Mouse (Mus musculus): ENCODE measurements at regions not wholly inside any gene's neighbourhood (a gene's known extent, or its start where the extent isn't known, plus 50 kb on each side); places are given as distances from the start of the nearest gene placed in this dataset.

- no peaks in the 10 kb centered on the region for H3K79me2 ChIP-seq (ENCODE audit: control insufficient read depth, insufficient read depth, low read length)
- 75% methylated on average over 7 of the region's 7 CpGs for WGBS
- H3K9ac ChIP-seq (ENCODE audit: low read depth, low read length) = no peak overlapping the region
- no peak for TF ChIP-seq CTCF (IDR thresholded peaks at IDR 0.05; ENCODE audit: low read depth, low read length)
- TF ChIP-seq POLR2A (IDR thresholded peaks at IDR 0.05; ENCODE audit: extremely low read depth, insufficient read depth, low read length) = no peak
- H3K36me3 ChIP-seq (ENCODE audit: control insufficient read depth, insufficient read depth, low read length) = no peaks in the 10 kb centered on the region
- no peaks in the 10 kb centered on the region for H3K4me1 ChIP-seq (ENCODE audit: control insufficient read depth, insufficient read depth, low read length)
- no peaks in the 10 kb centered on the region for H3K27me3 ChIP-seq (ENCODE audit: control insufficient read depth, insufficient read depth, low read length)
- H3K4me3 ChIP-seq (ENCODE audit: insufficient read depth, low read depth, low read length) = no peak overlapping the region
- no peak overlapping the region for H3K27ac ChIP-seq (replicated peaks; ENCODE audit: insufficient read depth, low read depth, low read length)
- no peak for DNase-seq (ENCODE audit: extremely low read depth, low read depth, low spot score)
These were observed 54.3 kb upstream of the Ddr1 start for GRCm38 (mm10) chr17:35758769-35759168.

- Histone ChIP-seq H3K36me3 (ENCODE audit: control insufficient read depth, insufficient read depth, low read length) (no peaks in the 10 kb centered on the region), H3K4me1 (ENCODE audit: control insufficient read depth, insufficient read depth, low read length) (no peaks in the 10 kb centered on the region), H3K9ac (ENCODE audit: low read depth, low read length) (no peak overlapping the region), H3K4me3 (ENCODE audit: insufficient read depth, low read depth, low read length) (no peak overlapping the region), H3K79me2 (ENCODE audit: control insufficient read depth, insufficient read depth, low read length) (no peaks in the 10 kb centered on the region), H3K27ac (replicated peaks; ENCODE audit: insufficient read depth, low read depth, low read length) (no peak overlapping the region), H3K27me3 (ENCODE audit: control insufficient read depth, insufficient read depth, low read length) (no peaks in the 10 kb centered on the region)
- WGBS = 61% methylated on average over 6 of the region's 6 CpGs
- TF ChIP-seq POLR2A (IDR thresholded peaks at IDR 0.05; ENCODE audit: extremely low read depth, insufficient read depth, low read length) (no peak), CTCF (IDR thresholded peaks at IDR 0.05; ENCODE audit: low read depth, low read length) (no peak)
- no peak for DNase-seq (ENCODE audit: extremely low read depth, low read depth, low spot score)
These were observed 55.3 kb upstream of the Ddr1 start for GRCm38 (mm10) chr17:35759740-35760139.

- Histone ChIP-seq H3K4me1 (ENCODE audit: control insufficient read depth, insufficient read depth, low read length) (no peaks in the 10 kb centered on the region), H3K27ac (replicated peaks; ENCODE audit: insufficient read depth, low read depth, low read length) (no peak overlapping the region), H3K79me2 (ENCODE audit: control insufficient read depth, insufficient read depth, low read length) (no peaks in the 10 kb centered on the region), H3K4me3 (ENCODE audit: insufficient read depth, low read depth, low read length) (no peak overlapping the region), H3K27me3 (ENCODE audit: control insufficient read depth, insufficient read depth, low read length) (no peaks in the 10 kb centered on the region), H3K36me3 (ENCODE audit: control insufficient read depth, insufficient read depth, low read length) (no peaks in the 10 kb centered on the region), H3K9ac (ENCODE audit: low read depth, low read length) (no peak overlapping the region)
- no peak for DNase-seq (ENCODE audit: extremely low read depth, low read depth, low spot score)
- TF ChIP-seq POLR2A (IDR thresholded peaks at IDR 0.05; ENCODE audit: extremely low read depth, insufficient read depth, low read length) (no peak), CTCF (IDR thresholded peaks at IDR 0.05; ENCODE audit: low read depth, low read length) (no peak)
- WGBS = 90% methylated on average over 9 of the region's 9 CpGs
These were observed 58.2 kb upstream of the Ddr1 start for GRCm38 (mm10) chr17:35762614-35763013.

GRCm38 (mm10) chr17:35763101-35763500 lies 58.4 kb upstream of the Ier3 start:
- H3K9ac ChIP-seq (ENCODE audit: low read depth, low read length) = no peak overlapping the region
- no peak overlapping the region for H3K27ac ChIP-seq (replicated peaks; ENCODE audit: insufficient read depth, low read depth, low read length)
- H3K79me2 ChIP-seq (ENCODE audit: control insufficient read depth, insufficient read depth, low read length) = no peaks in the 10 kb centered on the region
- DNase-seq (ENCODE audit: extremely low read depth, low read depth, low spot score) = no peak
- WGBS = 65% methylated on average over 5 of the region's 5 CpGs
- TF ChIP-seq POLR2A (IDR thresholded peaks at IDR 0.05; ENCODE audit: extremely low read depth, insufficient read depth, low read length) = no peak
- TF ChIP-seq CTCF (IDR thresholded peaks at IDR 0.05; ENCODE audit: low read depth, low read length) = no peak
- no peaks in the 10 kb centered on the region for H3K36me3 ChIP-seq (ENCODE audit: control insufficient read depth, insufficient read depth, low read length)
- H3K4me1 ChIP-seq (ENCODE audit: control insufficient read depth, insufficient read depth, low read length) = no peaks in the 10 kb centered on the region
- no peak overlapping the region for H3K4me3 ChIP-seq (ENCODE audit: insufficient read depth, low read depth, low read length)
- no peaks in the 10 kb centered on the region for H3K27me3 ChIP-seq (ENCODE audit: control insufficient read depth, insufficient read depth, low read length)

GRCm38 (mm10) chr17:35763866-35764265 lies 57.6 kb upstream of the Ier3 start:
- Histone ChIP-seq H3K36me3 (ENCODE audit: control insufficient read depth, insufficient read depth, low read length) (no peaks in the 10 kb centered on the region), H3K4me1 (ENCODE audit: control insufficient read depth, insufficient read depth, low read length) (no peaks in the 10 kb centered on the region), H3K9ac (ENCODE audit: low read depth, low read length) (no peak overlapping the region), H3K4me3 (ENCODE audit: insufficient read depth, low read depth, low read length) (no peak overlapping the region), H3K79me2 (ENCODE audit: control insufficient read depth, insufficient read depth, low read length) (no peaks in the 10 kb centered on the region), H3K27me3 (ENCODE audit: control insufficient read depth, insufficient read depth, low read length) (no peaks in the 10 kb centered on the region), H3K27ac (replicated peaks; ENCODE audit: insufficient read depth, low read depth, low read length) (no peak overlapping the region)
- DNase-seq (ENCODE audit: extremely low read depth, low read depth, low spot score) = no peak
- TF ChIP-seq POLR2A (IDR thresholded peaks at IDR 0.05; ENCODE audit: extremely low read depth, insufficient read depth, low read length) = no peak
- TF ChIP-seq CTCF (IDR thresholded peaks at IDR 0.05; ENCODE audit: low read depth, low read length) = peak; percentile 27; the same call in 1 of the 2 replicates
- 62% methylated on average over 6 of the region's 6 CpGs for WGBS

GRCm38 (mm10) chr17:35766406-35766805 lies 55.1 kb upstream of the Ier3 start:
- 85% methylated on average over 9 of the region's 9 CpGs for WGBS
- no peaks in the 10 kb centered on the region for H3K4me1 ChIP-seq (ENCODE audit: control insufficient read depth, insufficient read depth, low read length)

More at GRCm38 (mm10) chr17:35766406-35766805, 55.1 kb upstream of the Ier3 start:
- H3K79me2 ChIP-seq (ENCODE audit: control insufficient read depth, insufficient read depth, low read length) = no peaks in the 10 kb centered on the region
- no peak overlapping the region for H3K27ac ChIP-seq (replicated peaks; ENCODE audit: insufficient read depth, low read depth, low read length)
- no peak overlapping the region for H3K9ac ChIP-seq (ENCODE audit: low read depth, low read length)
- H3K36me3 ChIP-seq (ENCODE audit: control insufficient read depth, insufficient read depth, low read length) = no peaks in the 10 kb centered on the region
- H3K4me3 ChIP-seq (ENCODE audit: insufficient read depth, low read depth, low read length) = no peak overlapping the region
- H3K27me3 ChIP-seq (ENCODE audit: control insufficient read depth, insufficient read depth, low read length) = no peaks in the 10 kb centered on the region
- TF ChIP-seq CTCF (IDR thresholded peaks at IDR 0.05; ENCODE audit: low read depth, low read length) (no peak), POLR2A (IDR thresholded peaks at IDR 0.05; ENCODE audit: extremely low read depth, insufficient read depth, low read length) (no peak)
- peak; percentile 24 for DNase-seq (ENCODE audit: extremely low read depth, low read depth, low spot score)
